ENCODE assay signal across 15 mouse cellular contexts in the genomic region with DNA sequence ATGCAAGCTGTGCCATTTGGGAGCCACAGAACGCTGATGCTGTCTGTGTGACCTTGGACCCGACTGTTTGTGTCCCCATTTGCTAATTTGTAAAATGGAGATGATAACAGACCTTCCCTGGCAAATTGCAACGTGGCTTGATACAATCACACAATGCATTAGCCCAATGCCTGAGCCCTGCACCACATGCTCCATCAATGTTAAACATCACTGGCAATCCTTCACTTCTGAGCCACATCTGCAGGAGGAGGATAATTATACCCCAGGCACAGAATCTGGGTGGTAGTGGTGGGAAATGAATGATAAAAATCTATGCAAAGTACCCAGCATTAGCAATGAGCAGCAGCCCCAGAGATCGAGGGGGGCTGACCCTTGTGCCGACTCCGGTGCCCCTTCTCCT.
DNase-seq lines count a peak whose midpoint lies in the region; ATAC-seq and TF ChIP-seq lines count a peak whose summit lies in the region.
"Had no signal": no experiment of that assay in that cellular context is flagged by ENCODE, and none has a peak within 500 bp of the region (broad histone marks: within the 10 kb centered on the region; RNA-seq: fewer than 3 reads in every experiment).

No protein-coding gene starts in this region.

- intact Hi-C loops in left cerebral cortex, adult 2 months (cut with DNase I): no loop called here
- intact Hi-C loops in heart, postnatal 25 days (cut with DNase I): no loop called here

- H3K4me1 ChIP-seq in forebrain, embryonic 14.5 days (ENCODE audit: control insufficient read depth, insufficient read depth, low read length): no peaks in the 10 kb centered on the region
- no peaks in the 10 kb centered on the region for H3K4me1 ChIP-seq in forebrain, embryonic 11.5 days (replicated peaks; ENCODE audit: control insufficient read depth, insufficient read depth, low read length)
- no peaks in the 10 kb centered on the region for H3K4me1 ChIP-seq in forebrain, embryonic 16.5 days (replicated peaks; ENCODE audit: control insufficient read depth, insufficient read depth, low read length)
- H3K4me1 ChIP-seq in midbrain, embryonic 14.5 days (ENCODE audit: control insufficient read depth, insufficient read depth, low read length): peaks cover 2% of the 10 kb centered on the region; the same call in 1 of the 2 replicates
- H3K4me1 ChIP-seq: heart, embryonic 12.5 days had no signal

- 68% methylated on average over 6 of the region's 6 CpGs for WGBS in forebrain, embryonic 14.5 days
- WGBS in forebrain, embryonic 11.5 days: 78% methylated on average over 6 of the region's 6 CpGs
- whole genome bisulfite sequencing in forebrain, embryonic 16.5 days: 51% methylated on average over 6 of the region's 6 CpGs
- WGBS in midbrain, embryonic 14.5 days: 41% methylated on average over 6 of the region's 6 CpGs

- H3K4me2 ChIP-seq in forebrain, embryonic 14.5 days (ENCODE audit: low read length): no peak overlapping the region
- H3K4me2 ChIP-seq in forebrain, embryonic 11.5 days (ENCODE audit: low read depth, low read length, severe bottlenecking): no peak overlapping the region
- H3K4me2 ChIP-seq in forebrain, embryonic 16.5 days (ENCODE audit: low read length): no peak overlapping the region
- peak overlapping the region; percentile 38 for H3K4me2 ChIP-seq in midbrain, embryonic 14.5 days (ENCODE audit: low read length)
- H3K4me2 ChIP-seq: liver, embryonic 11.5 days had no signal

- H3K27ac ChIP-seq in forebrain, embryonic 14.5 days (ENCODE audit: low read depth, low read length): no peak overlapping the region; the same call in 1 of the 2 replicates
- H3K27ac ChIP-seq in forebrain, embryonic 11.5 days (ENCODE audit: low read depth, low read length): no peak overlapping the region
- 0 out of 2 replicates have a peak overlapping the region, but pooled peaks have one; percentile 1 for H3K27ac ChIP-seq in forebrain, embryonic 16.5 days (ENCODE audit: low read length)
- H3K27ac ChIP-seq in midbrain, embryonic 14.5 days (replicated peaks; ENCODE audit: low read depth, low read length): peak overlapping the region; percentile 32; the same call in 1 of the 2 replicates
- no peak overlapping the region for H3K27ac ChIP-seq in left cerebral cortex, adult 2 months

- no peak for ATAC-seq in forebrain, embryonic 14.5 days
- ATAC-seq in forebrain, embryonic 11.5 days (replicated peaks; ENCODE audit: low FRiP score): no peak
- ATAC-seq in forebrain, embryonic 16.5 days: peak; percentile 64; the same call in 1 of the 2 replicates
- ATAC-seq in midbrain, embryonic 14.5 days (ENCODE audit: low FRiP score, low TSS enrichment): no peak
- no peak for ATAC-seq in megakaryocyte progenitor cell, adult 5-6 weeks (replicated peaks; ENCODE audit: poor library complexity)
- ATAC-seq: lung, postnatal 0 days had no signal

- peak; percentile 48 for DNase-seq in forebrain, embryonic 14.5 days (ENCODE audit: low spot score)
- no peak for DNase-seq in forebrain, embryonic 11.5 days (ENCODE audit: low spot score)
- peak; percentile 12 for DNase-seq in MN1 (ENCODE audit: low spot score)
- DNase-seq in midbrain, embryonic 14.5 days: peak; percentile 36
- DNase-seq in left cerebral cortex, adult 2 months (ENCODE audit: extremely low spot score in 1 of 2, low spot score in 2 of 2): no peak
- no peak for DNase-seq in heart, postnatal 25 days (ENCODE audit: low spot score)
- DNase-seq: adrenal gland, adult 8-10 months; gastrocnemius, postnatal 14 days; kidney, postnatal 4 days had no signal

- H3K4me3 ChIP-seq in forebrain, embryonic 14.5 days (ENCODE audit: low read depth, low read length): no peak overlapping the region
- H3K4me3 ChIP-seq in forebrain, embryonic 11.5 days (ENCODE audit: low read depth, low read length): no peak overlapping the region
- no peak overlapping the region for H3K4me3 ChIP-seq in forebrain, embryonic 16.5 days (replicated peaks; ENCODE audit: low read length)
- H3K4me3 ChIP-seq in midbrain, embryonic 14.5 days (replicated peaks; ENCODE audit: low read depth, low read length): no peak overlapping the region
- no peak overlapping the region for H3K4me3 ChIP-seq in left cerebral cortex, adult 2 months
- H3K4me3 ChIP-seq: erythroblast, embryonic 14.5 days; heart, embryonic 12.5 days had no signal

- no peaks in the 10 kb centered on the region for H3K9me3 ChIP-seq in forebrain, embryonic 14.5 days (replicated peaks; ENCODE audit: control insufficient read depth, low read length)
- H3K9me3 ChIP-seq in forebrain, embryonic 11.5 days (ENCODE audit: control insufficient read depth, low read length): no peaks in the 10 kb centered on the region
- no peaks in the 10 kb centered on the region for H3K9me3 ChIP-seq in forebrain, embryonic 16.5 days (ENCODE audit: control insufficient read depth, low read length)
- no peaks in the 10 kb centered on the region for H3K9me3 ChIP-seq in midbrain, embryonic 14.5 days (ENCODE audit: control insufficient read depth, low read length)
- H3K9me3 ChIP-seq: heart, embryonic 12.5 days had no signal

- H3K9ac ChIP-seq in forebrain, embryonic 14.5 days (ENCODE audit: low read length): no peak overlapping the region
- no peak overlapping the region for H3K9ac ChIP-seq in forebrain, embryonic 11.5 days (ENCODE audit: low read length)
- no peak overlapping the region for H3K9ac ChIP-seq in forebrain, embryonic 16.5 days (replicated peaks; ENCODE audit: low read depth, low read length)
- H3K9ac ChIP-seq in midbrain, embryonic 14.5 days (replicated peaks; ENCODE audit: low read length): no peak overlapping the region
- H3K9ac ChIP-seq: heart, embryonic 12.5 days had no signal

- H3K36me3 ChIP-seq in forebrain, embryonic 14.5 days (ENCODE audit: control insufficient read depth, insufficient read depth, low read length): no peaks in the 10 kb centered on the region
- H3K36me3 ChIP-seq in forebrain, embryonic 11.5 days (ENCODE audit: control insufficient read depth, insufficient read depth, low read length): no peaks in the 10 kb centered on the region
- no peaks in the 10 kb centered on the region for H3K36me3 ChIP-seq in forebrain, embryonic 16.5 days (ENCODE audit: control insufficient read depth, insufficient read depth)
- no peaks in the 10 kb centered on the region for H3K36me3 ChIP-seq in midbrain, embryonic 14.5 days (ENCODE audit: control insufficient read depth, insufficient read depth, low read length)
- H3K36me3 ChIP-seq: heart, embryonic 12.5 days had no signal

- no peaks in the 10 kb centered on the region for H3K27me3 ChIP-seq in forebrain, embryonic 14.5 days (replicated peaks; ENCODE audit: control insufficient read depth, insufficient read depth, low read length)
- H3K27me3 ChIP-seq in forebrain, embryonic 11.5 days (ENCODE audit: control insufficient read depth, insufficient read depth, low read length): no peaks in the 10 kb centered on the region
- H3K27me3 ChIP-seq in forebrain, embryonic 16.5 days (replicated peaks; ENCODE audit: control insufficient read depth, insufficient read depth, low read length): no peaks in the 10 kb centered on the region
- no peaks in the 10 kb centered on the region for H3K27me3 ChIP-seq in midbrain, embryonic 14.5 days (ENCODE audit: control insufficient read depth, insufficient read depth, low read length)
- H3K27me3 ChIP-seq: heart, embryonic 12.5 days had no signal

- no peak for TF ChIP-seq CTCF in left cerebral cortex, adult 2 months (IDR thresholded peaks at IDR 0.05)

Comparison
In these comparisons a context has a peak if more than half of its experiments do, and no peak if none do; other contexts are left out.
1. DNase-seq: peak in forebrain, embryonic 14.5 days (single experiment), MN1 (single experiment) and midbrain, embryonic 14.5 days (single experiment); none in forebrain, embryonic 11.5 days (single experiment), left cerebral cortex, adult 2 months (0 of 2) and heart, postnatal 25 days (single experiment).
2. H3K27ac ChIP-seq: peak in forebrain, embryonic 16.5 days (single experiment) and midbrain, embryonic 14.5 days (single experiment); none in forebrain, embryonic 14.5 days (single experiment), forebrain, embryonic 11.5 days (single experiment) and left cerebral cortex, adult 2 months (single experiment).